Mouse (Mus musculus) embryonic facial prominence, embryonic 10.5 days (tissue): ENCODE data around the gene Gm10271. TPM values are rescaled to one million over a fixed set of nuclear protein-coding genes. Genes with fewer than 3 reads are reported as not detected.

ENCODE experiments used
- DNase-seq: peaks from one replicate; pipeline ENCODE4 v3.0.0-alpha.2; 2017; ENCODE audit warnings: low spot score
- H3K27ac ChIP-seq: fragments of 300-500 bp; sonication (generic); replicated peaks from 2 replicates; pipeline ENCODE4 v1.5.1; 2016; ENCODE audit warnings: mild to moderate bottlenecking
- H3K27me3 ChIP-seq: fragments of 300-500 bp; sonication (generic); replicated peaks from 2 replicates; pipeline ENCODE4 v1.6.1; 2016; ENCODE audit warnings: low read depth, mild to moderate bottlenecking; ENCODE audit not compliant: poor library complexity, severe bottlenecking
- H3K36me3 ChIP-seq: fragments of 300-500 bp; sonication (generic); replicated peaks from 2 replicates; pipeline ENCODE4 v1.6.1; 2016; ENCODE audit warnings: mild to moderate bottlenecking, moderate library complexity
- H3K4me1 ChIP-seq: fragments of 300-500 bp; sonication (generic); 2 replicates; pipeline ENCODE4 v1.6.1; 2016
- H3K4me3 ChIP-seq: fragments of 300-500 bp; sonication (generic); 2 replicates; pipeline ENCODE4 v1.5.1; 2016; ENCODE audit warnings: mild to moderate bottlenecking, moderate library complexity
- H3K9me3 ChIP-seq: fragments of 300-500 bp; sonication (generic); 2 replicates; pipeline ENCODE4 v1.6.1; 2016; ENCODE audit warnings: mild to moderate bottlenecking
- WGBS: fragments of 180-500 bp; shearing (Covaris S2); methylation state at CpG from one replicate; pipeline ENCODE4 v1.1.7; 2016; 5-methylcytosine and 5-hydroxymethylcytosine counted together
- polyA plus RNA-seq: library from polyadenylated mRNA; unstranded; fragments of >200 nt; fragmentation: Nextera tagmentation; extraction: Ambion mirVana; gene quantifications from 2 replicates; pipeline ENCODE4 v1.2.1, GENCODE M21; 2016

Gm10271 gene
- not detected in 2 replicates for polyA plus RNA-seq

GRCm38 (mm10) chr10:116972509-116972908, at the start of gene Gm10271:
Gm10271 (minus strand) TSS chr10:116972609.
- H3K27ac ChIP-seq: no peak within 1 kb of the TSS
- no peaks in the 10 kb centered on the region for H3K36me3 ChIP-seq
- H3K4me1 ChIP-seq: peaks cover 5% of the 10 kb centered on the region; the same call in 1 of the 2 replicates
- H3K27me3 ChIP-seq: no peaks in the 10 kb centered on the region
- DNase-seq: no peak
- H3K4me3 ChIP-seq: no peak within 1 kb of the TSS
- WGBS: 95% methylated on average over 6 of the region's 6 CpGs
- H3K9me3 ChIP-seq: no peaks in the 10 kb centered on the region

GRCm38 (mm10) chr10:117021020-117021754, 48.8 kb upstream of the Gm10271 start:
- Histone ChIP-seq H3K9me3 (no peaks in the 10 kb centered on the region), H3K36me3 (no peaks in the 10 kb centered on the region), H3K27me3 (peaks cover 50% of the 10 kb centered on the region), H3K4me1 (peaks cover 43% of the 10 kb centered on the region), H3K4me3 (peak overlapping the region; percentile 38), H3K27ac (0 out of 2 replicates have a peak overlapping the region, but pooled peaks have one; percentile 16)
- 7% methylated on average over 21 of the region's 21 CpGs for WGBS
- DNase-seq: peak; percentile 87

- 53% methylated on average over 7 of the region's 7 CpGs for WGBS
- DNase-seq: no peak
- peaks cover 39% of the 10 kb centered on the region for H3K4me1 ChIP-seq
Measured at GRCm38 (mm10) chr10:117018281-117018840, 46.0 kb upstream of the Gm10271 start.

GRCm38 (mm10) chr10:117014565-117014964, 42.2 kb upstream of the Gm10271 start:
- no peak overlapping the region for H3K4me3 ChIP-seq
- no peak for DNase-seq
- H3K4me1 ChIP-seq: peaks cover 26% of the 10 kb centered on the region
- 95% methylated on average over 5 of the region's 5 CpGs for WGBS
- H3K9me3 ChIP-seq: no peaks in the 10 kb centered on the region
- no peaks in the 10 kb centered on the region for H3K36me3 ChIP-seq
- H3K27me3 ChIP-seq: 0 out of 2 replicates have a peak, but pooled peaks cover 3% of the 10 kb centered on the region
- no peak overlapping the region for H3K27ac ChIP-seq

More at GRCm38 (mm10) chr10:117018281-117018840, 46.0 kb upstream of the Gm10271 start:
- Histone ChIP-seq H3K36me3 (no peaks in the 10 kb centered on the region), H3K4me3 (no peak overlapping the region), H3K9me3 (no peaks in the 10 kb centered on the region), H3K27ac (peak overlapping the region; percentile 19; the same call in 1 of the 2 replicates), H3K27me3 (peaks cover 21% of the 10 kb centered on the region)

- Histone ChIP-seq H3K27ac (no peak overlapping the region), H3K4me1 (peaks cover 22% of the 10 kb centered on the region), H3K36me3 (no peaks in the 10 kb centered on the region), H3K4me3 (no peak overlapping the region), H3K27me3 (no peaks in the 10 kb centered on the region), H3K9me3 (no peaks in the 10 kb centered on the region)
- DNase-seq: peak; percentile 47
- WGBS: 47% methylated on average over 12 of the region's 12 CpGs
Measured at GRCm38 (mm10) chr10:117013689-117014390, 41.4 kb upstream of the Gm10271 start.

GRCm38 (mm10) chr10:117011047-117011446, 38.6 kb upstream of the Gm10271 start:
- peaks cover 11% of the 10 kb centered on the region for H3K4me1 ChIP-seq
- H3K27me3 ChIP-seq: no peaks in the 10 kb centered on the region
- H3K27ac ChIP-seq: no peak overlapping the region
- H3K9me3 ChIP-seq: no peaks in the 10 kb centered on the region
- no peaks in the 10 kb centered on the region for H3K36me3 ChIP-seq
- H3K4me3 ChIP-seq: no peak overlapping the region
- 39% methylated on average over 8 of the region's 8 CpGs for WGBS
- no peak for DNase-seq

- 83% methylated on average over 6 of the region's 6 CpGs for WGBS
- Histone ChIP-seq H3K27me3 (no peaks in the 10 kb centered on the region), H3K4me3 (no peak overlapping the region), H3K9me3 (no peaks in the 10 kb centered on the region), H3K27ac (no peak overlapping the region), H3K36me3 (no peaks in the 10 kb centered on the region), H3K4me1 (peaks cover 11% of the 10 kb centered on the region)
- no peak for DNase-seq
Measured at GRCm38 (mm10) chr10:117009691-117010090, 37.3 kb upstream of the Gm10271 start.

GRCm38 (mm10) chr10:117005707-117006464, 33.5 kb upstream of the Gm10271 start:
- Histone ChIP-seq H3K27ac (no peak overlapping the region), H3K27me3 (no peaks in the 10 kb centered on the region), H3K4me1 (peaks cover 1% of the 10 kb centered on the region), H3K9me3 (no peaks in the 10 kb centered on the region), H3K4me3 (no peak overlapping the region), H3K36me3 (no peaks in the 10 kb centered on the region)
- 76% methylated on average over 12 of the region's 12 CpGs for WGBS
- no peak for DNase-seq

GRCm38 (mm10) chr10:117004695-117005094, 32.3 kb upstream of the Gm10271 start:
- no peaks in the 10 kb centered on the region for H3K9me3 ChIP-seq
- 80% methylated on average over 5 of the region's 5 CpGs for WGBS

GRCm38 (mm10) chr10:117000975-117001374, 28.6 kb upstream of the Gm10271 start:
- no peak overlapping the region for H3K4me3 ChIP-seq
- no peaks in the 10 kb centered on the region for H3K27me3 ChIP-seq
- WGBS: 74% methylated on average over 12 of the region's 12 CpGs
- no peak overlapping the region for H3K27ac ChIP-seq
- no peaks in the 10 kb centered on the region for H3K36me3 ChIP-seq
- H3K9me3 ChIP-seq: no peaks in the 10 kb centered on the region
- no peak for DNase-seq
- peaks cover 4% of the 10 kb centered on the region for H3K4me1 ChIP-seq

More at GRCm38 (mm10) chr10:117004695-117005094, 32.3 kb upstream of the Gm10271 start:
- DNase-seq: no peak
- Histone ChIP-seq H3K36me3 (no peaks in the 10 kb centered on the region), H3K4me1 (no peaks in the 10 kb centered on the region), H3K27ac (no peak overlapping the region), H3K4me3 (no peak overlapping the region), H3K27me3 (no peaks in the 10 kb centered on the region)

- Histone ChIP-seq H3K27me3 (no peaks in the 10 kb centered on the region), H3K27ac (no peak overlapping the region), H3K4me1 (peaks cover 15% of the 10 kb centered on the region), H3K4me3 (no peak overlapping the region), H3K9me3 (no peaks in the 10 kb centered on the region), H3K36me3 (no peaks in the 10 kb centered on the region)
- WGBS: 87% methylated on average over 17 of the region's 17 CpGs
- DNase-seq: no peak
Measured at GRCm38 (mm10) chr10:116998716-116999455, 26.5 kb upstream of the Gm10271 start.
